Mouse (Mus musculus): ENCODE data around the gene Selenos.

Gene Selenos

DNA sequence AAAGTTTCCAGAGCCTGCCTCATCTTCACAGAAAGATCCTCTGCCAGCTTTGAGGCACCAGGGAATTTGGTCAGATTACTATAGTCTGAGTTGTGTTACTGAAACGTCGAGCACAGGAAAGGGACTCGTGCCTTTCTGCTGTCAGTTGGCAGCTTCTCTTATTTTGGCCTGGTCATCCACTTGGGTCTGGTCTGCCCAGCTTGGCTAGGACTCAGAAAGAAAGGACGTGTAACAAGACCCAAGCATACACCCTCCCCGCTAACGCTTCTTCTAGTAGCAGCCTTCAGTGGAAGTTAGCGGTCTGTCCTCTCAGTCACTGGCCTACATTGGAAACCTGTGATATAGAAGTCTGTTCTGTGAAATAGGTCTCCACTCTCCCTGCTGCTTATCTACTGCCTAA, 5.1 kb downstream of the Selenos start:
- ATAC-seq (ENCODE audit: low TSS enrichment): no peak

DNA sequence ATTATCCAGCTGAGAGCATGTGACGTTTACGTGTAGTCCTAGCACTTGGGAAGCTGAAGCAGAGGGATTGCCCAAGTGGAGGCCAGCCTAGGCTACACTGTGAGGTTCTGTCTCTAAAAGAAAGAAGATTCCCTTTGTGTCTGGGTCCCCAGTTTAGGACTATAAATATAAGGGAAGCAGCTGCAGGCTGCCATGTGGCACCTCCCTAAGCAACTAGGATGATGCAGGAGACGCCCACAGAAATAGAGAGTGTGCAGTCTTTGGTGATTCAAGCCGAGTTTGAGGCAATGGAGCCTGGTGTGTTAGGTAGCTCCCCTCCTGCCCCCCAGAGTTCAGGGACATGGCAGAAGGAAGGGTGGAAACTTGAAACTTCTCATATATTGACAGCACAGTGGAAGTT, 8.2 kb downstream of the Selenos start:
- peak; percentile 80 for ATAC-seq (ENCODE audit: low TSS enrichment)

DNA sequence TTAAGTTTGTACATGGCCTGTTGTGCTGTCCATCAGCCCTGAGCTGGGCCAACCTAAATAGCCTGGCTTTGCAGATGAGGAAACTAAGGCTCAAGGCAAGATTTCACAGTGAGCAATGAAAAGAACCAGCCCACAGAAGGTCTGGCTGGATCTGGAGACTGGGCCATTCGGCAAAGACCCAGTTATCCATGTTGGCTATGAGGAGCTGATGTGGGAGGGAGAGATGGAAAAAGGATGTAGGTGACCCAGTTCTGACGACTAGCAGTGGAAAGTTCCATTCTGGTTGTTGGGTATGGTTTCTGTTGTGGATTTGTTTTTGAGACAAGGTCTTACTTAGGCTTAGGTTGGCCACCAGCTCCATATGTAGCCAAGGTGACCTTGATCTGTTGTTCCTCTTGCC, 8.6 kb downstream of the Selenos start:
- peak; percentile 81 for ATAC-seq (ENCODE audit: low TSS enrichment)

DNA sequence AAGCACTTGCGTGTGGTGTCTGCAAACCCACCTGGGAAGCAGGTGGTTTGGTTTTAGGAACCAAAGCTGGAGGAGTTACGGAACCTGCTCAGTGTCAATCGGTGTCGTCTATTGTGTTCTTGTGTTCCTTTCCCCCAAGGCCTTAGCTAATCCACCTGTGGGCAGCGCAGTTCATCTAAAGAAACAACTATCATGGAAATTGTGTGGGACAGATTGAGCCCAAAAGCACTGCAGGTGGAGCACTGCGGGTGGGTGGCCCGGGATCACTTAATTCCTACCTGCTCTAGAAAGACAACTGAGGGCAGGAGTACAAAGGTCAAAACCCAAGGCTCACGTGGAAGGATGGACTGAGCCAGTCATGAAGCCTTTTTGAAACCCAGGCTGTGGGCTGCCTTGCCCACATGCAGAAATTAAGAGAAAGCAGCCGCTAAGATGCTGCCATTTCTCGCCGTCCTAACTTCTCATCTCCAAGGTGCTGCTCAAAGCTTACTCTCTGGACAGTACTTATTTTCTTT, 11.3 kb downstream of the Selenos start:
- no peak for ATAC-seq (ENCODE audit: low TSS enrichment)

DNA sequence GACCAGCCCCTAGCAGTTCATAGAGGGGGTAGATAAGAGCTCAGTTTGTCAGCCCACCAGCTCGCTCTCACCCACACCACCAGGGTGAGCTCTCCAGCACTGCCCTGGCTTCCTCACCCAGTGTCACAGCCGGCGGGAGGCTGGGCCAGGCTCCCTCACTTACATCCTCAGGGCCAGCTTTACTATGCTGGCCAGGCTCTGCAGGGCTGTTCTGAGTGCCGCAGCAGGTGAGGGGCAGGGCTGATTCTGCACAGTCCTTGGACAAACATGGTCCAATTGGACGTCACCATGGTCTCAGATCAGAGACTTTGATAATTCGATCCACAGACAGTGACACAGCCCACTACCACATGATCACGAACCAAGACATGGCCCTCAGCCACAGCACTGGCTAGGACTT, 12.1 kb downstream of the Selenos start:
- ATAC-seq (ENCODE audit: low TSS enrichment): no peak

DNA sequence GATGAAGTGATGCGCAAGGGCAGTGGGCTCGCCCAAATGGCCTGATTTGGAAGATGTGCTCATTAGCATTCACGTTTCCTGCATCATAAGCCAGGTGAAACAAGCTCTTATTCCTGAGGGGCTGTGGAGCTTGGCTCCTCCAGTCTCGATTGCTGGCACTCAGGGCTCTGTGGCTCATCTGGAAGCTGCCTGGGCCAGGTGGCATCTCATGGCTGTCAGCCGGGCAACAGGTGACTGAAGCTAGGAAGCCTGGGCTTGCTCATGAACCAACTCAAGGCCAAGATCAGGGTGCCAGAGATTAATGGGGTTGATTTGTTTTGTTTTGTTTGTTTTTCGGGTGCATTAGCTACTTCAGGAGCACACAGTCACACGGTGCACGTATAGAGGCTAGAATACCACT, 13.2 kb downstream of the Selenos start:
- no peak for ATAC-seq (ENCODE audit: low TSS enrichment)

DNA sequence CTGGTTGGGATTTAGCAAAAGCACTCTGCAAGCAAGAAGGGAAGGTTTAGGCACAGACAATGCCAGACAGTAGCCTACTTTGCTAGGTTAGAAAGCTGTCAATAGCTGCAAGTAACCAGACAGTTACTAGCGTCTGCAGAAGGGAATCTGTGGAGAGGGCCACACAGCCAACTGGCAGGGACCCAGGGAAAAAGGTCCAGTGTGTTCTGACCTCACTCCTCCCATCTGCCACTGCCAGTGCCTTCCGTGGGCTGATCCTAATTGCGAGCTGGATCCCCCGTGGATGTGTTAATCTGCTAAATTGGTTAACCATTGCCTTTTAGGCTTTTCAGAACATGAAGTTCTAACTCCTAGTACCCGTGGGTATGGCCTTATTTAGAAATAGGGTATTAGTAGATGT, 14.7 kb downstream of the Selenos start:
- ATAC-seq (ENCODE audit: low TSS enrichment): no peak

DNA sequence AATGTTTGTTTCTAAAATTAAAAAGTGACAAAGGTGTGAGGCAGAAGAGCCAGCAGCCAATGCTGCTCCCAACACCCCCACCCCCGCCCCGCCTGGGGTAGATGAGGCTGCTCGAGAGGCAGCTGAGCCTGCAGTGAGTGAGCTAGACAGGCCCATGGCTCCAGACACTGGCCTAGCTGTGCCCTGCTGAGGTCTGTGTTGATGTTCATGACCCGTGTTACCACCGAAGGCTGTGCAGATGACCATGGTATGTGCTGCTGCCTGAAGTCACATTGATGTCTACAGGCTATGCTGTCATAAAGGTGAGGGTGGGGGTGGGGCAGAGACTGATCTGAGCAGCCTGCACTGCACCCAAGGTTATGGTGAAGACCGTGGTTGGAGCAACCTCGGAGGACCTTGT, 19.4 kb downstream of the Selenos start:
- no peak for ATAC-seq (ENCODE audit: low TSS enrichment)

DNA sequence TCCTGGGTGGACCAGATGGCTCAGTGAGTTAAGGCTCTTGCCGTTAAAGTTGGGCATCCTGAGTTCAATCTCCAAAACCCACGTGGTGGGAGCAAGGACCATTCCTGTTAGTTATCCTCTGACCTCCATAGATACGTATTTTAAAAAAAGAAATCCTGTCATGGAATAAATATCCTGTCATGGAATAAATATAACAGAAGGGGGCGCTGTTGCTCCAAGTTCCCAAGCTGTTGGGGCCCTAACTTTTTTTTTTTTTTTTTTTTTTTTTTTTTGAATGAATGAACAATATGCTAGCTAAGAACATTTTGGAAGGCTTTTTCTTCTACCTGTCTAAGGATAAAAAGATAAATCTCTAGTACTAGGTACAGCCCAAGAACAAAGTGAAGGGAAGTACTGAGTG, 22.4 kb downstream of the Selenos start:
- ATAC-seq (ENCODE audit: low TSS enrichment): peak; percentile 41; the same call in 1 of the 2 replicates

DNA sequence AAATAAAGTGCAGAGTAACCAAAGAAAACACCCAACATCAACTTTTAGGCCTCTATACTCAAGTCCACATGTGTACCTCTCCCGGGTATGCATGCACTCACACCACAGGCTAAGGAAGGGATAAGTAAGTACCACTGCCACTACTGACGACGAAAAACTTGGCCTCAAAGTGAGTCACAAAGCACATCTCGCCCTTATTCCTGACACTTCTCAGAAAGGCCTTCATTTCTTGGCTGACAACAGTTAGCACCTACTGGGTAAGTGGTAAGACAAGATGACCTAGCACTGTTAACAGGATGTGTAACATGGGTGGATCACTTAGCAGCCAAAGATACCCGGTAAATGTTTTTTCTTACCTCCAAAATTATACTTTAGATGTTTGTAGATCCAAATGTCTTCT, 25.1 kb downstream of the Selenos start:
- ATAC-seq (ENCODE audit: low TSS enrichment): no peak

DNA sequence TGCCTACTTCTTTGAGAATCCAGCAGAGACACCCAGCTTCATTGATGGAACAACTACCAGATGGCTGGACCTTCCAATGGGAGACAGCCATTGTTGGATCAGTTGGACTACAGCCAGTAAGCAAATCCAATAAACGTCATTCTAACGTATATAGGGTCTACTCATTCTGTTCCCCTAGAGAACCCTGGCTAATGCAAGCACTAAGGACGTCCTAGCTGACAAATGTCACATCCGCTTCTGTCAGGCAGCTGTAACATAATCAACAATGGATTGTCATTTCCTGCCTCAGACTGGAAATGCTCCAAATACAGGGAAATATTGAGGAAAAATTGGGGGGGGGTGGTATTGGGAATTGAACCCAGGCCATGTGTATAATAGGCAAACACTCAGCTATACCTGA, 26.3 kb downstream of the Selenos start:
- no peak for ATAC-seq (ENCODE audit: low TSS enrichment)

DNA sequence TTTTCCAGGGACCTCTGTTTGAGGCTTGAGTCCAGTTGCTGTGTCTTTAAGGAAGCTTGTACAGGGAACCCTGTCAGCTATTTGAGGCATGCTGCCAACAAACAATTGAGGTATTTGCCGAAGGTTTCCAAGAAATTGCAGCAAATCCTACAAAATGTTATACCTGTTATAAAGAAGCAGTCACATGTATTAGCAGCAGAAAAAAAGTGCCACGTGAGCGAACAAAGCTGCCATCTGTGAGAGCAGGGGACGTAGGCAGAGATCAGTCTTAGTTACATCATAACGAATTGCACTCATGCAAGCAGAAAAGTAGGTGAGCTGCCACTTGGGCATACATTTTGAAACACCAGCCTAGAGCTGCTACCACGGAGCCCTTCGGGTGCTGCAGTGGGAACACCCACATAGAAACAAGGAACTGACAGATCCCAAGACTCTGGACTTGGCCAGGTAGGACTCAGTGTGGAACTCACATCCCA, 27.2 kb downstream of the Selenos start:
- no peak for ATAC-seq (ENCODE audit: low TSS enrichment)

DNA sequence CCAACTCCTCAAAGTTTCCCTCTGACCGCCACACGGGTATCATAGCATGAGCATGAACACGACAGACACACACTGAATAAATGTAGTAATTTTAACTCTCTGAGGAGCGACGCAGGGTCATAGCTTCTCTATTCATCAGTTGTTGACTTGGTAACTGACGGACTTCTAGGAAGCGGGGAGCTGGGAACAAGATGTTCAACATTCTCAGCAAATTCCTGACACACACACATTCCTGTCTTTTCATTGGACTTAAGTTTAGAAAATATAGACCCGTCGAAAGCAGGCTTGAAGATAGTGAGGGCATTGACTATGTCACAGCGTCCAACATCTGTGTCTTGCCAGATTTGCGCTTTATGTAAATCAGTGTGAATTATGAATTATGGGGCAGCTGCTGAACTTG, 27.8 kb downstream of the Selenos start:
- ATAC-seq (ENCODE audit: low TSS enrichment): no peak

DNA sequence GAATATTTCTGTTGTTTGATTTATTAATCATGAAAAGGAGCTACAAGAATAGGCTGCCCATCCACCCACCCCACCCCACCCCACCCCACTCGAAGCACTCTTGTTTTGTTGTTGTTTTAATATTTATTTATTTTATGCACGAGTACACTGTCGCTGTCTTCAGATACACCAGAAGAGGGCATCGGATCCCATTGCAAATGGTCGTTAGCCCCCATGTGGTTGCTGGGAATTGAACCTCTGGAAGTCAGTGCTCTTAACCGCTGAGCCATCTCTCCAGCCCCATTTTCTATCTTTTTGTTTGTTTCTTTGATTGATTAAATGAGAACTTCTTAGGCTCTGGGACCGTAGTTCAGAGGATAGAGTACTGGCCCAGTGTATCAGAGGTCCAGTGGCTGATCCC, 28.5 kb downstream of the Selenos start:
- no peak for ATAC-seq (ENCODE audit: low TSS enrichment)

DNA sequence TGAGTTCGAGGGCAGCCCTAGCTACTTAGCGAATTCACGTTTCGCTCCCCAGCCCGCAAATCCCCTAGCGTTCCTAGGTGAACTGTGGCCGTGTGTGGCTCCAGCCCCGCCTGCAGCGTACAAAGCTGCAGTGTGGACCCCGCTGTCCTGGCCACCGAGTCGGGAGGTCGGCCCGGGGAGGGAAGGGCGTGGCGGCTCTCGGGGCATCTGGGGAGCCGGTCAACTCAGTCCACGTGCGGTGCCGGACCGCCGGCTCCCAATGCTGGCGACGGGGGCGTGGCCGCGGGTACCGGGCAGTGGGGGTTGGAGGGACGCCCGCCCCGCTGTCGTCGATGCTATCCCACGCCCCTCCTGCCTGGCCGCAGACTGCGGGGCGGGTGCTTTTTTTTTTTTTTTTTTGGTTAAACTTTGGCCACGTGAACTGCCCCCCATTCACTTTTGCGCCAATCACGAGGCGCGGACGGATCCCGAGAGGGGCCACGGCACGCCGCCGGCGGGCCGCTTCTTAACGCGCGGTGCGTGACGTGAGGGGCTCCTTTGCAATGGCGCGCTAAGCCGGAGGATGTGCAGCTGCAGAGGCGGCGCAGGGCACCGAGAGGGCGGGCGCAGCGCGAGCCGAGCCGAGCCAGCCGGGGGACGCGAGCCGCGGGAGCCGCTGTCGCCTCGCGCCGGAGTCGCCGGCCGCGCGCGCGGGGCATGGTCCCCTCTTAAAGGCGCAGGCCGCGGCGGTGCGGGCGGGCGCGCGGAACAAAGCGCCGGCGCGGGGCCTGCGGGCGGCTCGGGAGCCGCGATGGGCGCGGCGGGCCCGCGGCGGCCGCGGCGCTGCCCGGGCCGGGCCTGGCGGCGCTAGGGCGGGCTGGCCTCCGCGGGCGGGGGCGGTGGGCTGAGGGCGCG, 29.8 kb downstream of the Selenos start, which contains the start of gene Chsy1:
Gene Chsy1 (plus strand): TSS at position 555 of the 894 bp plus-strand sequence.
- peak; percentile 78 for ATAC-seq (ENCODE audit: low TSS enrichment)

DNA sequence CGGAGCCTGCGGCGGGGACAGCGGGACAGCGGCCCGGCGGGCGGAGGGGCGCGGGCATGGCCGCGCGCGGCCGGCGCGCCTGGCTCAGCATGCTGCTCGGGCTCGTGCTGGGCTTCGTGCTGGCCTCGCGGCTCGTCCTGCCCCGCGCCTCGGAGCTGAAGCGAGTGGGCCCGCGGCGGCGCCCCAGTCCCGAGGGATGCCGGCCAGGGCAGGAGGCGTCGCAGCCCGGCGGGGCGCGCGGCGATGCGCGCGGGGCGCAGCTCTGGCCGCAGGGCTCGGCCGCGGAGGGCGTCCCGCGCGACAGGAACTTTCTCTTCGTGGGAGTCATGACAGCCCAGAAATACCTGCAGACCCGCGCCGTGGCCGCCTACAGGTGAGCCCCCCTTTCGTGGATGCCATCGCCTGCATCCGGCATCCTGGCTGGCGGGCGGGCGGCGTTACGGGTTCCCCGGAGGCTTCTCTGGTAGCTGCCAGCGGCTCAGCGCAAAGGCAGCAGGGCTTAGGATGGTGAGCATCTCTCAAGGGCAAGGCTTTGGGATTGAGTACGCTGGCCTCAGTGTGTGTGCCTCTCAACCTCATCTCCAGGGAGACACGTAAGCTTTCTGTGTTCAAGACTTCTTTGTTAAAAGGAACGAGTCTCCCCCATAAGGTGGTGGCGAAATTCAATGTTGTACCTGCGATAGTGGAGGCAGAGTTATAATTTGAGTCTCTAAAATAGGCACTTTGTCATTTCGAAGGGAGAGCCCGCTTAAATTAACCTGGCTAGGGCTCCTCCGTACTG, 30.6 kb downstream of the Selenos start:
- ATAC-seq (ENCODE audit: low TSS enrichment): peak; percentile 50

DNA sequence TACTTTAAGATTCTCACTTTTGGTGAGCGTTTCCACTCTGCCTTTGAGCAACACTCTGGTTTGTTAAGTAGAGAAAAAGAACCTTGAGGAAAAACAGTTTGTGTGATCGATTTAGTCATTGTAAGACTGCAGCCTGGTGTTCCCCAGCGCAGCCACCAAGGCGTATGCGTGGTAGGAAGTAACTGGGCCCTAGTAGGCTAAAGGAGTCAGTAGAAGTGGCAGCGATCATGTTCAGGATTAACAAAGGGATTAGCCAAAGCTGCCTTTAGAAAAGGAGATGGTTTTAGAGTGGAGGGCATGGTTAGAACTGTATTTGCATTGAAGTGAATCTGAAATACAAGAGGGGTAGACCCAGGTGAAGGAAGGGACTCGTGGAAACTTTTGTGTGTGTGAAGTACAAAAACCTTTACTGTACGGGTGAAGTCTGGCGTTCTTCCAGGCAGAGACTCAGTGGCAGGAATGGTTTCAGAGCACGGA, 31.2 kb downstream of the Selenos start:
- no peak for ATAC-seq (ENCODE audit: low TSS enrichment)

DNA sequence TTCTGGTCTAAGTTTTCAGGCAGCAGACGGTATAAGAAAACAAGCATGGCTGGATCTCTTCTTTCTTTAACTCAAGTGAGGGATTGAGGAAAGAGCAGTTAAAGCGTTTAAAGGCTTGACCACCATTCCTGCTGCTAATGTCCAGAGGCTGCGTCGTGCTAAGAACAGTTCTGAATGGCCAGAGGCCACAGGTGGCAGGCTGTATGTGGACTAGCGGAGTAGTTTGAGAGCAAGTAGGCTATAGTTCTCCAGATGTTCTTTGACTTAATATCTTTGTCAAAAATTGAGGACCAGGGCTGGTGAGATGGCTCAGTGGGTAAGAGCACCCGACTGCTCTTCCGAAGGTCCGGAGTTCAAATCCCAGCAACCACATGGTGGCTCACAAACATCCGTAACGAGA, 31.8 kb downstream of the Selenos start:
- ATAC-seq (ENCODE audit: low TSS enrichment): no peak

DNA sequence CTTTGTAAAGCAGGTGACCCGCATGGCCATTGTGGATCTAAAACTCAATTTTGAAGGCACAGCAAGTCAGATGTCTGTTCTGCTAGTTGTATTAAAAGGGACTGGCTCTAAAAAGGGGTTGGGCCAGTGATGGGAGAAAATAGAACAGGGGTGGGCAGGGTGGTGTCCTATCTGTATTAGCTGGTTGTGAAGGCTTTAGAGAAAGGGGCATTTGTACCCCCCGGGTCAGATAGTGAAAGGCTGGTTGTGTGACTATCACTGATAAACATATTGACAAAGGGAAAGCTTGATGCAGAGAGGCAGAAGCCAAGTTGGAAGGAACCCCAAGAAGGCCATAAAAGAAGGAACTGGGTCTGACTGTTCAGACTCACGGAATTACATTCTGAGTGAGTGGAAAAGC, 34.1 kb downstream of the Selenos start:
- ATAC-seq (ENCODE audit: low TSS enrichment): no peak

DNA sequence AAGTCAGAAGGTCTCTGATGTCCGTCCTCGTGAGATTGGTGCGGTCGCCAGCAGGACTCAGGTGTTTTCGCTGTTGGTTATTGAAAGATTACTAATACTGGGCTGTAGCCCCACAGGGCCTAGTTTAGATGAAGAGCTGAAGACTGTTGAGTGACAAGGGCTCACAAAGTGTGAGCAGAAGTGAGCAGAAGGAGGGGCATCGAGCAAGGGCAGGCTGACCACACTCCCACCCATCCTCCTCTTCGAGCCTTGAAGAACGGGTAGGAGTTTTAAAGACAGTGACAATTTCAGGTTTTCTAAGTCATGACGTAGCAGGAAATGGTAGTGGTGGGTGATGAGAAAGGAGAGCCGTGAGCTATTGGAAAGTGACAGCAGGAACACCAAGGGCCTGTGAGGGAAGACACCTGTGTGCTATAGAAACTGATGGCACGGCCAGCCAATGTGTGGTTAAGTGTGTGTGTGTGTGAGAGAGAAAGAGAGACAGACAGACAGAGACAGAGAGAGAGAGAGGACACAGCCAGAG, 36.4 kb downstream of the Selenos start:
- ATAC-seq (ENCODE audit: low TSS enrichment): no peak

DNA sequence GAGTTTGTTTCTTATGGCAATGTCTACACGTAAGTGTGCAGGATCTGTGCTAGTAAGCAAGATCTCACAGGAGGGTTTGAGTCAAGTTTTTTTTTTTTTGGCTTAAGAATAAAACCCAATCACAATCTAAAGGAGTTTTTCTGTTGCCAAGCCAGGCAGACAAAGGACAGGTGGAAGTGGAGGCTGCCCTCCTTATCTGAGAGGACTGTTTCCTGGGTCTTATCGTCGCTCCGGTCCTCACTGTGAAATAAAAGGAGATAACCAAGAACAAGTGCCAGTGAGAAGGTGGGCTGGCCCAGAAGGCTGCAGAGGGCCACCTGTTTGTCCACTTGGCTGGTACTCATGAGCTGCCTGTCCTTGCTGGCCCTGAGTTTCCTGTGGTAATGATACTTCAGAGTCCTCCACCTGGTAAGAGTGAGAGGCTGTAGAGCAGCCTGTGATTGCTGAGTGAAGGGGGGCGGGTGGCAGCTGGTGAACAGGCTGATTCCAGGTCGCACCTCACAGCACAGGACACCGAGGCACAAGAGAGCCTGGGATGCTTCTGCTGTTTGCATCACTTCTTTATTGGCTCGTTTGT, 37.5 kb downstream of the Selenos start:
- no peak for ATAC-seq (ENCODE audit: low TSS enrichment)

DNA sequence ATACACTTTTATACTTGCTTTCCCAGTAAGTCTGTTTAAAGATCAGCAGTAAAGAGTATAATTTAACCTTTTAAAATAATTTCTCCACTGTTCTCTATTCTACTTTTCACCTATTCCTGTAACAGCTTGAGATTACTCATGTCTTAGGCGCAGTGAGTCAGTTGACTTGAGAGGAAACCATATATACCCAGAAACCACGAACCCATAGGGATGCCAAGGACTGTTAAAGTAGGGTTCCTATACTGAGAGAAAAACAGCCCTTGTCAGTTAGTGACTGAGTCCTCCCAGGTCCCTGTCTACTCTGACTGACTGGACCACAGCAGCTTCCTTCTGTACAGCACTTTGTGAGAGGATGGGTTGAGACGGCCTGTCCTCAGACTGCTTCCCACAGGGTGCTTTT, 38.6 kb downstream of the Selenos start:
- ATAC-seq (ENCODE audit: low TSS enrichment): peak; percentile 71
